Mouse (Mus musculus): ENCODE results near the gene Gga1. TPM values are rescaled to one million over a fixed set of nuclear protein-coding genes. Genes with fewer than 3 reads are reported as not detected.

Gga1 gene
- total RNA-seq, 2 experiments from 2014 or later = 59.0 to 61.7 TPM

GRCm38 (mm10) chr15:78934784-78935320 lies 57.9 kb downstream of the Gga1 start, which contains the start of gene Nol12:
Nol12 (plus strand) TSS chr15:78934933.
- peak; percentile 79 to 94 for DNase-seq (ENCODE audit: low spot score in 2 of 2)

DNA sequence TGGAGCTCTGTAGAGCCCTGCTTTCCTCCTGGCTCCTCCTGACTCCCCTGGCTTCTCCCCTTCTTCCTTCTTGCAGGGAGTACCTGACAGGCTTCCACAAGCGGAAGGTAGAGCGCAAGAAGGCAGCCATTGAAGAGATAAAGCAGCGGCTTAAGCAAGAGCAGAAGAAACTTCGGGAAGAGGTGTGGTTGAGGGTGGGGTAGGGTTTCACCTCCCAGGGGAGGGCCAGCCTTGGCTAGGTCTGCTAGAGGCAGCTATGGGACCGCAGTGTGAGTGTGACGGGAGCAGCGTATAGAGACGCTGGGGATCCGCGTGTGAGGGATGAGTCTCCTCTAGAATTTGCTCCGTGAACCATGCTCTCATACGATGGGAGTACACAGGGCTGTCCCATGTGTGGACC lies 59.4 kb downstream of the Gga1 start:
- no peak for DNase-seq (ENCODE audit: low spot score in 2 of 2)

DNA sequence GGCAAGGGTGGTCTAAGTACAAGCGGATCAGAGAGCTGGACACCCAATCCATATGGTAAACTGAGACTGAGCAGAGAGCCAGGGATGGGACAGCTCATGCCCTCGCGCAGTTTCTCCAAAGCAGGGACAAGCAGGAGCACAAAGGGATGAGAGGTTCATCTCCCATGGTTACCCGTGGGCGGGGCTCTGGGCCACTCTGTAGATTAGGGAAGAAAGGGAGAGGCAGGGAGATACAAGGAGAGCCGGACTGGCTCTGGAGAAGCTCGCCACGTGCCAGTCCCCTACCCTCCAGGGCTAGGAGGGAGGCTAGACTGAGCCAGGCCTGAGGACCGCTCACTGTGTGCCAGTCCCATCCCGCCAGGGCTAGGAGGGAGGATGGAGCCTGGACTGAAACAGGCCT lies 60.3 kb downstream of the Gga1 start:
- no peak for DNase-seq (ENCODE audit: low spot score in 2 of 2)

DNA sequence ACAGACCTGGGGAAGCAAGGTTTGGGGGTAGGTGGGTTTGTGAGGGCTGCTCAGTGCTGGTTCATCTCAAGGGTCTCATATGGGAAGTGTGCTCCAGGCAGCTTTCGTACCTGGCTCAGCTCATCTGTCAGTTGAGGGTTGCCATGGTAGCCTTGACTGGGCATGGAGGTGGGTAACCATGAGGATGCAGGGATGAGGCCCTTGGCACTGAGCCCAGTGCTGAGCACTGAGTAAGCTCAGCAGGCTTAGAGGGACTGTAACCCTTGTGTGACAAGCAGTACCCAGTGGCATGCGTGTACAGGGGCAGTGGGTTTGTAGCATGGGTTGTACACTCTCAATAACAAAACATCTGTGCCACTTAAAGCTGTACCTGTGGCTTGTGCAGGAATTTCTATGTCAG lies 61.0 kb downstream of the Gga1 start:
- DNase-seq (ENCODE audit: low spot score in 2 of 2) = no peak

- no peak for DNase-seq (ENCODE audit: low spot score in 2 of 2)
Measured at GRCm38 (mm10) chr15:78940325-78940724, 63.3 kb downstream of the Gga1 start.

DNA sequence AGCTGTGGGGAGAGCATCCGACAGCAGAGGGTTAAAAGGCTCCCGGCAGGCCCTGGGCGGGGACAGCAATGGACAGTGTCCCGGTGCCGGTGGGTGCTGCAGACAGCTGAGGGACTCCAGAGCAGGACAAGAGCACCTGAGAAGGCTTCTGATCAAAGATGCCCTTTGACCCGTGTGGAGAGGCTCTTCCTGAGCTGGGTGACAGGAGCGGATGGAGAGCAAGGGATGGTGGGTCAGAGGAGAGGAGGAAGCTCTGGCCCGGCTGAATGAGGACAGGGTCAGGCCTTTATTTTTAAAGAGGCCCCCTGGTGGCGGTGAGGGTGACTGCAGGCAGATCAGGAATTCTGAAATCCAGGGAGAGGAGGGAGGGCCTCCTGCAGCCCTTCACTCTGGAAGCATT lies 65.7 kb downstream of the Gga1 start:
- DNase-seq (ENCODE audit: low spot score in 2 of 2) = peak; percentile 55 to 86

Small RNA genes lying within 50 kb of the gene (microRNA-seq; reads per million reads assigned to microRNA genes)
- gene Mir6955 = 0.25 to 0.78 reads per million in 2 experiments

Other genes with a start within 250 kb of the Gga1 start
- 100 to 1,000 TPM; 206 to 214 TPM for gene Elfn2, start 158.4 kb upstream of the Gga1 start, total RNA-seq (2021)
- 1 to 10 TPM; 6.0 to 6.2 TPM for gene Mfng, start 103.7 kb upstream of the Gga1 start, total RNA-seq (2021)
- gene Card10, start 74.1 kb upstream of the Gga1 start, total RNA-seq (2021) = 1 to 10 TPM; 5.9 to 6.7 TPM
- 10 to 100 TPM; 11.9 to 15.8 TPM for gene Cdc42ep1, start 34.6 kb upstream of the Gga1 start, total RNA-seq (2021)
- not detected for gene Lgals2, start 21.7 kb upstream of the Gga1 start, total RNA-seq (2021)
- gene Gm49510, start 22.5 kb downstream of the Gga1 start, total RNA-seq (2021) = under 1 TPM in 1 of 2 experiments, not detected in 1; 0.52 TPM
- 10 to 100 TPM; 32.4 to 34.4 TPM for gene Sh3bp1, start 22.6 kb downstream of the Gga1 start, total RNA-seq (2021)
- gene Pdxp, start 36.7 kb downstream of the Gga1 start, total RNA-seq (2021) = 100 to 1,000 TPM; 170 to 178 TPM
- 10 to 100 TPM; 23.8 to 27.0 TPM for gene Lgals1, start 49.5 kb downstream of the Gga1 start, total RNA-seq (2021)
- gene Nol12, start 57.7 kb downstream of the Gga1 start, total RNA-seq (2021) = 10 to 100 TPM; 36.2 to 37.5 TPM
- 1 to 10 TPM; 9.0 to 9.2 TPM for gene Triobp, start 70.5 kb downstream of the Gga1 start, total RNA-seq (2021)
- 10 to 100 TPM; 83.7 to 93.8 TPM for gene H1f0, start 151.3 kb downstream of the Gga1 start, total RNA-seq (2021)
- under 1 TPM in 1 of 2 experiments, not detected in 1; 0.42 TPM for gene Galr3, start 164.7 kb downstream of the Gga1 start, total RNA-seq (2021)
- 10 to 100 TPM; 18.0 to 22.7 TPM for gene Ankrd54, start 185.7 kb downstream of the Gga1 start, total RNA-seq (2021)
- 10 to 100 TPM; 71.5 to 71.8 TPM for gene Eif3l, start 198.0 kb downstream of the Gga1 start, total RNA-seq (2021)
- 10 to 100 TPM; 33.9 to 35.3 TPM for gene Micall1, start 231.7 kb downstream of the Gga1 start, total RNA-seq (2021)

Data from layer of hippocampus, adult 18-20 months (tissue).